Mouse (Mus musculus) embryonic facial prominence, embryonic 10.5 days (tissue): ENCODE results near the gene Rmi1. TPM values are rescaled to one million over a fixed set of nuclear protein-coding genes. Genes with fewer than 3 reads are reported as not detected.
"Not testable (repeated sequence)": the region's sequence is repeated elsewhere in the genome, so short reads cannot be mapped to it uniquely, and the experiment has no call there.

ENCODE experiments used
- DNase-seq: peaks from one replicate; pipeline ENCODE4 v3.0.0-alpha.2; 2017; ENCODE audit warnings: low spot score
- H3K27ac ChIP-seq: fragments of 300-500 bp; sonication (generic); replicated peaks from 2 replicates; pipeline ENCODE4 v1.5.1; 2016; ENCODE audit warnings: mild to moderate bottlenecking
- H3K27me3 ChIP-seq: fragments of 300-500 bp; sonication (generic); replicated peaks from 2 replicates; pipeline ENCODE4 v1.6.1; 2016; ENCODE audit warnings: low read depth, mild to moderate bottlenecking; ENCODE audit not compliant: poor library complexity, severe bottlenecking
- H3K36me3 ChIP-seq: fragments of 300-500 bp; sonication (generic); replicated peaks from 2 replicates; pipeline ENCODE4 v1.6.1; 2016; ENCODE audit warnings: mild to moderate bottlenecking, moderate library complexity
- H3K4me1 ChIP-seq: fragments of 300-500 bp; sonication (generic); 2 replicates; pipeline ENCODE4 v1.6.1; 2016
- H3K4me3 ChIP-seq: fragments of 300-500 bp; sonication (generic); 2 replicates; pipeline ENCODE4 v1.5.1; 2016; ENCODE audit warnings: mild to moderate bottlenecking, moderate library complexity
- H3K9me3 ChIP-seq: fragments of 300-500 bp; sonication (generic); 2 replicates; pipeline ENCODE4 v1.6.1; 2016; ENCODE audit warnings: mild to moderate bottlenecking
- WGBS: fragments of 180-500 bp; shearing (Covaris S2); methylation state at CpG from one replicate; pipeline ENCODE4 v1.1.7; 2016; 5-methylcytosine and 5-hydroxymethylcytosine counted together
- microRNA counts: library from miRNA; unstranded; fragments of <30 nt; microRNA quantifications from one replicate; lab custom pipeline; 2017
- microRNA-seq: library from miRNA; unstranded; fragments of <30 nt; microRNA quantifications from one replicate; pipeline ENCODE4, GENCODE M21; 2017
- polyA plus RNA-seq: library from polyadenylated mRNA; unstranded; fragments of >200 nt; fragmentation: Nextera tagmentation; extraction: Ambion mirVana; gene quantifications from 2 replicates; pipeline ENCODE4 v1.2.1, GENCODE M21; 2016

Gene Rmi1
- polyA plus RNA-seq, 1 experiment from 2014 or later: 27.8 TPM

GRCm38 (mm10) chr13:58452651-58453413 lies 50.8 kb downstream of the Rmi1 start:
- H3K36me3 ChIP-seq: no peaks in the 10 kb centered on the region
- peaks cover 10% of the 10 kb centered on the region for H3K4me1 ChIP-seq
- peak overlapping the region; percentile 48; the same call in 1 of the 2 replicates for H3K27ac ChIP-seq
- DNase-seq: peak; percentile 49
- peaks cover 50% of the 10 kb centered on the region for H3K27me3 ChIP-seq
- H3K4me3 ChIP-seq: peak overlapping the region; percentile 52
- H3K9me3 ChIP-seq: no peaks in the 10 kb centered on the region
- WGBS: 12% methylated on average over 32 of the region's 32 CpGs

- H3K27me3 ChIP-seq: peaks cover 50% of the 10 kb centered on the region
- H3K9me3 ChIP-seq: no peaks in the 10 kb centered on the region
- DNase-seq: peak; percentile 31
- H3K36me3 ChIP-seq: no peaks in the 10 kb centered on the region
- 23% methylated on average over 10 of the region's 10 CpGs for WGBS
- peak overlapping the region; percentile 52 for H3K4me3 ChIP-seq
- H3K4me1 ChIP-seq: peaks cover 10% of the 10 kb centered on the region
- no peak overlapping the region for H3K27ac ChIP-seq
These were observed 51.5 kb downstream of the Rmi1 start for GRCm38 (mm10) chr13:58453541-58453940.

GRCm38 (mm10) chr13:58456547-58456946 lies 54.5 kb downstream of the Rmi1 start:
- Histone ChIP-seq H3K36me3 (no peaks in the 10 kb centered on the region), H3K4me1 (peaks cover 10% of the 10 kb centered on the region), H3K4me3 (no peak overlapping the region), H3K27me3 (peaks cover 42% of the 10 kb centered on the region), H3K9me3 (no peaks in the 10 kb centered on the region), H3K27ac (no peak overlapping the region)
- no peak for DNase-seq
- 75% methylated on average over 10 of the region's 10 CpGs for WGBS

GRCm38 (mm10) chr13:58458811-58459210 lies 56.8 kb downstream of the Rmi1 start:
- DNase-seq, H3K36me3 ChIP-seq, H3K9me3 ChIP-seq, H3K4me1 ChIP-seq, H3K4me3 ChIP-seq, H3K27ac ChIP-seq: not testable (repeated sequence)
- WGBS: 91% methylated on average over 6 of the region's 6 CpGs
- H3K27me3 ChIP-seq: peaks cover 20% of the 10 kb centered on the region

MicroRNAs within 50 kb of the gene (microRNA counts, 519-probe panel; counts per million panel counts)
- microRNA mmu-miR-7a (lab: Ali Mortazavi, UCI): 4,509 counts per million, percentile 83 among the panel's probes with 10 or more counts

Small RNA genes within 50 kb of the gene (microRNA-seq; reads per million reads assigned to microRNA genes)
- gene Mir7-1: 181 reads per million, percentile 56 among the genes with 10 or more reads in this experiment

Other genes with a start within 250 kb of the Rmi1 start
- gene Idnk, start 244.6 kb upstream of the Rmi1 start, polyA plus RNA-seq: 43.2 and 43.3 TPM in 2 replicates
- gene Ubqln1, start 186.6 kb upstream of the Rmi1 start, polyA plus RNA-seq: 135 and 144 TPM in 2 replicates
- 17.5 and 18.4 TPM in 2 replicates for gene Gkap1, start 126.5 kb upstream of the Rmi1 start, polyA plus RNA-seq
- gene Kif27, start 43.1 kb upstream of the Rmi1 start, polyA plus RNA-seq: 0.73 and 0.86 TPM in 2 replicates
- 23.8 and 24.4 TPM in 2 replicates for gene 2210016F16Rik, start 17.0 kb upstream of the Rmi1 start, polyA plus RNA-seq
- gene Hnrnpk, start 1.1 kb downstream of the Rmi1 start, polyA plus RNA-seq: 2,126 and 2,130 TPM in 2 replicates
- not detected in 2 replicates for gene Slc28a3, start 208.6 kb downstream of the Rmi1 start, polyA plus RNA-seq